Mouse (Mus musculus): Measurements from ENCODE around the gene Ankrd52.

GRCm38 (mm10) chr10:128338948-128339347 is 38.0 kb upstream of the Ankrd52 start:
- TF ChIP-seq JUN (IDR thresholded peaks at IDR 0.05; ENCODE audit: insufficient read depth, low read depth, low read length) = no peak
- TF ChIP-seq CHD1 (IDR thresholded peaks at IDR 0.05; ENCODE audit: low read depth, low read length) = no peak
